Mouse (Mus musculus): ENCODE measurements around the gene Cited4.
A peak's percentile ranks its signal among the peaks of the same experiment; 100 is the strongest.

Gene Cited4

GRCm38 (mm10) chr4:120680953-120681352, 14.6 kb downstream of the Cited4 start:
- peak; percentile 62 for DNase-seq (ENCODE audit: low read depth)

GRCm38 (mm10) chr4:120682168-120682567, 15.8 kb downstream of the Cited4 start:
- DNase-seq (ENCODE audit: low read depth) = peak; percentile 76

GRCm38 (mm10) chr4:120683278-120683997, 17.1 kb downstream of the Cited4 start:
- DNase-seq (ENCODE audit: low read depth) = no peak

- DNase-seq (ENCODE audit: low read depth) = no peak
These were observed 20.9 kb downstream of the Cited4 start for GRCm38 (mm10) chr4:120687282-120687681.

- DNase-seq (ENCODE audit: low read depth) = no peak
These were observed 22.9 kb downstream of the Cited4 start for GRCm38 (mm10) chr4:120689317-120689716.

- DNase-seq (ENCODE audit: low read depth) = peak; percentile 18
These were observed 26.3 kb downstream of the Cited4 start for GRCm38 (mm10) chr4:120692717-120693116.

- no peak for DNase-seq (ENCODE audit: low read depth)
These were observed 31.0 kb downstream of the Cited4 start for GRCm38 (mm10) chr4:120697353-120697752.

- DNase-seq (ENCODE audit: low read depth) = no peak
These were observed 31.6 kb downstream of the Cited4 start for GRCm38 (mm10) chr4:120697799-120698484.

GRCm38 (mm10) chr4:120701180-120701579, 34.8 kb downstream of the Cited4 start:
- DNase-seq (ENCODE audit: low read depth) = no peak

- DNase-seq (ENCODE audit: low read depth) = no peak
These were observed 35.7 kb downstream of the Cited4 start for GRCm38 (mm10) chr4:120702056-120702455.

GRCm38 (mm10) chr4:120702511-120702910, 36.1 kb downstream of the Cited4 start:
- no peak for DNase-seq (ENCODE audit: low read depth)

- no peak for DNase-seq (ENCODE audit: low read depth)
These were observed 45.9 kb downstream of the Cited4 start for GRCm38 (mm10) chr4:120712236-120712635.

GRCm38 (mm10) chr4:120713021-120713420, 46.6 kb downstream of the Cited4 start:
- DNase-seq (ENCODE audit: low read depth) = no peak

- DNase-seq (ENCODE audit: low read depth) = no peak
These were observed 47.6 kb downstream of the Cited4 start for GRCm38 (mm10) chr4:120713856-120714497.

- DNase-seq (ENCODE audit: low read depth) = peak; percentile 50
These were observed 49.8 kb downstream of the Cited4 start for GRCm38 (mm10) chr4:120716141-120716571.

- DNase-seq (ENCODE audit: low read depth) = no peak
These were observed 50.4 kb downstream of the Cited4 start for GRCm38 (mm10) chr4:120716765-120717164.

Data from naive thymus-derived CD4-positive, alpha-beta T cell, adult 2 months (primary cell).